Mouse (Mus musculus): Measurements from ENCODE around the gene Cib3. TPM values are rescaled to one million over a fixed set of nuclear protein-coding genes. Genes with fewer than 3 reads are reported as not detected.

The Cib3 gene
- polyA plus RNA-seq, 1 experiment from 2014 or later = not detected

DNA sequence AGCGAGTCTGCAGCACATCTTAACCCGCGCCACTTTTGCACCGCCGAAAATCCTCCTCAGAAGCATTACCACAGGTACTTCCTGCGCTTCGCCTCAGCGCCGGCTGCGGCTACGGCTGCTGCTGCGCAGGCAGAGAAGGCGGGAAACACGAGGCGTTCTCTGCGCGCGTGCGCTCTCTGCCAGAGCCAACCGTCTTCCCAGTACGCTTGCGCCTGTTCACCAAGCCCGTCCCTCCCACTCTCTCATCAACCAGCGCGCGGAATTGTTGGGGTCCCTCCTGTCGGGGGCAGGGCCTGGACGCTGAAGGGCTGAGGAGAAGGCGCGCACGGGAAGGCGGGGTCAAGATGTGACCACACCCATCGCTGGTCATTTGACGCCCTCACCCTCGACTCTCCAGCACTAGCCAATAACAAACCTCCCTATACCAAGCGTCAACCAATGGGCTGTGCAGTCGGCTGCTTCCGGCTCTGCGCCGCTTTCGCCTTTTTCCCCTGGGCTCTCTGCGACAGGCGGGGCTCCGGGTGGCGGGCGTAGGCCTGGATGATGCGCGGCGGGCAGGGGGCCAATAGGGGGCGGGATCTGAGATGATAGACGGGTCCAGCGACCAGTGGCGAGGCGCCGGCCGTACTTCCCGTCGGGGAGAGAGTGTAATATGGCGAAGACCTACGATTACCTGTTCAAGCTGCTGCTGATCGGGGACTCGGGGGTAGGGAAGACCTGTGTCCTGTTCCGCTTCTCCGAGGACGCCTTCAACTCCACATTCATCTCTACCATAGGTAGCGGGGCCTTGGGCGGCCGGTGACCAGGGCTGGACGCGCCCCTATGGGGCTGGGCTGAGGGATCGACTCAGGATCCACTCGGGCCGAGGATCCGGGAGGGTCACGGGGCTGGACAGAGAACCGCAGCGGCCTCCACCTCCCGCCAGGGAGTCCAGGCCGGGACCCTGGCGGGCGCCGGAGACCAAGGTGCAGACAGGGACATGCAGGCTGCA lies 51.6 kb downstream of the Cib3 start, which contains the start of gene Rab8a:
Rab8a (plus strand) TSS at position 494 of the 991 bp plus-strand sequence.
- peaks cover 15% of the 10 kb centered on the region for H3K4me1 ChIP-seq
- WGBS = under 1% methylated on average over 82 of the region's 82 CpGs
- H3K9ac ChIP-seq = peak within 1 kb of the TSS; percentile 92
- ATAC-seq (ENCODE audit: insufficient number of reproducible peaks, insufficient read depth, low FRiP score, low TSS enrichment) = peak; percentile 99
- no peaks in the 10 kb centered on the region for H3K27me3 ChIP-seq
- no peaks in the 10 kb centered on the region for H3K9me3 ChIP-seq
- H3K36me3 ChIP-seq = peaks cover 9% of the 10 kb centered on the region; the same call in 1 of the 2 replicates
- peak within 1 kb of the TSS; percentile 96 for H3K4me2 ChIP-seq (replicated peaks)
- peak within 1 kb of the TSS; percentile 97 for H3K4me3 ChIP-seq
- peak within 1 kb of the TSS; percentile 75 for H3K27ac ChIP-seq

DNA sequence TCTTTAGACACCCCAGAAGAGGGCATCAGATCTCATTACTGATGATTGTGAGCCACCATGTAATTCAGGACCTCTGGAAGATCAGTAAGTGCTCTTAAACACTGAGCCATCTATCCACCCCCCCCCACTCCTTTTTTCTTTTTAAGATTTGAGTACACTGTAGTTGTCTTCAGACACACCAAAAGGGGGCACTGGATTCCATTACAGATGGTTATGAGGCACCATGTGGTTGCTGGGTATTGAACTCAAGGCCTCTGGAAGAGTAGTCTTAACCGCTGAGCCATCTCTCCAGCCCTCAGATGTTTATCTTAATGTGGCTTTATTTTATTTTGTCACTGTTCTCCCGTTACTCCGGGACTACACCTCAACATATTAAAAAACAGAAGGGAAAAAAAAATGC lies 52.6 kb downstream of the Cib3 start:
- no peaks in the 10 kb centered on the region for H3K9me3 ChIP-seq
- peaks cover 8% of the 10 kb centered on the region; the same call in 1 of the 2 replicates for H3K36me3 ChIP-seq
- H3K4me3 ChIP-seq = peak overlapping the region; percentile 97
- H3K27me3 ChIP-seq = no peaks in the 10 kb centered on the region
- ATAC-seq (ENCODE audit: insufficient number of reproducible peaks, insufficient read depth, low FRiP score, low TSS enrichment) = no peak
- 81% methylated on average over 3 of the region's 3 CpGs for WGBS
- H3K27ac ChIP-seq = no peak overlapping the region
- H3K9ac ChIP-seq = no peak overlapping the region
- H3K4me1 ChIP-seq = peaks cover 15% of the 10 kb centered on the region
- H3K4me2 ChIP-seq (replicated peaks) = peak overlapping the region; percentile 48

DNA sequence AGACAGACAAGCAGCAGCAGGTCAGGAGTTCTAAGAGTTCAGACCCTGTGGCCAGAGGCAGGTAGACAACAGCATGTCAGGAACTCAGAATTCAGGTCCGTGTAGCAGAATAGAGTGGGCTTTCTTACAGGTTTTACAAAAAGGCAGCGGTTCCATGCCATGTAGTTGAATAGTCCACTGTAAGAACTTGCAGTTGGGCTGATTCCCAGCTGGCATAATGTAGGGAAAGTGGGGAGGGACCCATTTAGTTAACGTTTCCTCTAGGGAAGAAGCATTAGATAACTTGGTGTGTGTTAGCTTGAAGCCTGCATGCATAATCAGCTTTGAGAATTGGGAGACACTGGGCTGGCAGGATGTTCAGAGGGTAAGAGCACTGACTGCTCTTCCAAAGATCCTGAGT lies 53.9 kb downstream of the Cib3 start:
- Histone ChIP-seq H3K4me2 (replicated peaks) (no peak overlapping the region), H3K9me3 (no peaks in the 10 kb centered on the region), H3K27me3 (no peaks in the 10 kb centered on the region), H3K36me3 (peaks cover 5% of the 10 kb centered on the region; the same call in 1 of the 2 replicates), H3K4me3 (no peak overlapping the region), H3K9ac (no peak overlapping the region), H3K4me1 (peaks cover 15% of the 10 kb centered on the region), H3K27ac (no peak overlapping the region)
- ATAC-seq (ENCODE audit: insufficient number of reproducible peaks, insufficient read depth, low FRiP score, low TSS enrichment) = no peak
- WGBS = 82% methylated on average over 3 of the region's 3 CpGs

DNA sequence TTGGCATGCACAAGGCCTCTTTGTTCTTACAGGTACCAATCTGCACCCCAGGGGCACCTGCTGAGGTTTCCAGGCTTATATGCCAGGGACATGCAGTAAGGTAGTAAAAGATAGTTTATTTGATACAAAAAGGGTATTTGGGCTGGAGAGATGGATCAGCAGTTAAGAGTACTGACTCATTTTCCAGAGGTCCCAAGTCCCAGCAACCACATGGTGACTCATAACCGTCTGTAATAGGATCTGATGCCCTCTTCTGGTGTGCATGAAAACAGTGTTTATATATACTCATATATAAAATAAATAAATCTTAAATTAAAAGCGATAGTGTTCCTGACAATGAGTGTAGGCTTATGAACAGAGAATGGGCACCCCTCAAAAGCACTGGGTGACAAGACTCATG lies 54.5 kb downstream of the Cib3 start:
- H3K9ac ChIP-seq = no peak overlapping the region
- peaks cover 15% of the 10 kb centered on the region for H3K4me1 ChIP-seq
- H3K9me3 ChIP-seq = no peaks in the 10 kb centered on the region
- no peak overlapping the region for H3K4me2 ChIP-seq (replicated peaks)
- H3K4me3 ChIP-seq = no peak overlapping the region
- H3K27me3 ChIP-seq = no peaks in the 10 kb centered on the region
- peaks cover 12% of the 10 kb centered on the region; the same call in 1 of the 2 replicates for H3K36me3 ChIP-seq
- ATAC-seq (ENCODE audit: insufficient number of reproducible peaks, insufficient read depth, low FRiP score, low TSS enrichment) = no peak
- 84% methylated on average over 2 of the region's 2 CpGs for WGBS
- no peak overlapping the region for H3K27ac ChIP-seq

Other genes with a start within 250 kb of the Cib3 start
- 1.0 and 1.2 TPM in 2 replicates for gene Cyp4f18, start 203.2 kb downstream of the Cib3 start, polyA plus RNA-seq (2016; fragmentation: Nextera tagmentation; extraction: Ambion mirVana)
- gene Olfr372, start 171.6 kb downstream of the Cib3 start, polyA plus RNA-seq (2016; fragmentation: Nextera tagmentation; extraction: Ambion mirVana) = not detected in 2 replicates
- gene Olfr373, start 129.7 kb downstream of the Cib3 start, polyA plus RNA-seq (2016; fragmentation: Nextera tagmentation; extraction: Ambion mirVana) = not detected in 2 replicates
- 0.03 and 0.08 TPM in 2 replicates for gene Olfr374, start 105.8 kb downstream of the Cib3 start, polyA plus RNA-seq (2016; fragmentation: Nextera tagmentation; extraction: Ambion mirVana)
- gene Tpm4, start 77.9 kb downstream of the Cib3 start, polyA plus RNA-seq (2016; fragmentation: Nextera tagmentation; extraction: Ambion mirVana) = 627 and 659 TPM in 2 replicates
- 120 and 123 TPM in 2 replicates for gene Rab8a, start 51.6 kb downstream of the Cib3 start, polyA plus RNA-seq (2016; fragmentation: Nextera tagmentation; extraction: Ambion mirVana)
- gene Hsh2d, start 23.2 kb downstream of the Cib3 start, polyA plus RNA-seq (2016; fragmentation: Nextera tagmentation; extraction: Ambion mirVana) = not detected in 2 replicates
- not detected in 2 replicates for gene Gm11034, start 799 bp upstream of the Cib3 start, polyA plus RNA-seq (2016; fragmentation: Nextera tagmentation; extraction: Ambion mirVana)
- 73.3 and 77.0 TPM in 2 replicates for gene Fam32a, start 6.9 kb upstream of the Cib3 start, polyA plus RNA-seq (2016; fragmentation: Nextera tagmentation; extraction: Ambion mirVana)
- gene Ap1m1, start 27.2 kb upstream of the Cib3 start, polyA plus RNA-seq (2016; fragmentation: Nextera tagmentation; extraction: Ambion mirVana) = 135 TPM in 2 replicates
- 24.1 and 29.1 TPM in 2 replicates for gene Gm10282, start 92.4 kb upstream of the Cib3 start, polyA plus RNA-seq (2016; fragmentation: Nextera tagmentation; extraction: Ambion mirVana)
- 7.0 and 9.3 TPM in 2 replicates for gene Klf2, start 106.2 kb upstream of the Cib3 start, polyA plus RNA-seq (2016; fragmentation: Nextera tagmentation; extraction: Ambion mirVana)
- 69.0 and 71.8 TPM in 2 replicates for gene Eps15l1, start 208.6 kb upstream of the Cib3 start, polyA plus RNA-seq (2016; fragmentation: Nextera tagmentation; extraction: Ambion mirVana)
- gene Calr3, start 231.0 kb upstream of the Cib3 start, polyA plus RNA-seq (2016; fragmentation: Nextera tagmentation; extraction: Ambion mirVana) = 1.4 and 1.7 TPM in 2 replicates
- 18.7 and 19.0 TPM in 2 replicates for gene 1700030K09Rik, start 231.0 kb upstream of the Cib3 start, polyA plus RNA-seq (2016; fragmentation: Nextera tagmentation; extraction: Ambion mirVana)